Mouse (Mus musculus) left cerebral cortex, postnatal 25 days (tissue): ENCODE data around the gene Gm9639. TPM values are rescaled to one million over a fixed set of nuclear protein-coding genes. Genes with fewer than 3 reads are reported as not detected.
"Not testable (repeated sequence)": the region's sequence is repeated elsewhere in the genome, so short reads cannot be mapped to it uniquely, and the experiment has no call there.

ENCODE experiments used
- DNase-seq, 2 experiments: peaks; one replicate each; pipeline ENCODE4 v3.0.0; 2022; ENCODE audit warnings: low spot score in 2 of 2, mixed read lengths in 1 of 2
- intact Hi-C: fragments of 180-260 bp; cut with DNase I; formaldehyde crosslinking; loops from one replicate; pipeline ENCODE4 v1.15.1; 2025
- total RNA-seq, 2 experiments: library from RNA; stranded (reverse); gene quantifications; 2 replicates each; pipeline ENCODE4 v1.2.3; 2021

Gene Gm9639
- not detected for total RNA-seq

GRCm38 (mm10) chr10:77794976-77795375 lies at the start of gene Gm9639:
Gm9639 (minus strand) TSS chr10:77795076.
- no peak for DNase-seq
- intact Hi-C loops = no loop called here

- no peak for DNase-seq
- intact Hi-C loops = no loop called here
Measured at GRCm38 (mm10) chr10:77839006-77839405, 44.1 kb upstream of the Gm9639 start.

GRCm38 (mm10) chr10:77835647-77836046 lies 40.8 kb upstream of the Gm9639 start, which contains the start of gene Krtap10-10:
Krtap10-10 (plus strand) TSS chr10:77835947.
- peak in 1 of 2 experiments; percentile 37 for DNase-seq
- intact Hi-C loops = no loop called here

- no peak for DNase-seq
- intact Hi-C loops = no loop called here
Measured at GRCm38 (mm10) chr10:77826951-77827350, 32.1 kb upstream of the Gm9639 start, which contains the start of gene Krtap10-4. Krtap10-4 (minus strand) TSS chr10:77827095.

- intact Hi-C loops = no loop called here
- no peak for DNase-seq
Measured at GRCm38 (mm10) chr10:77819203-77819602, 24.3 kb upstream of the Gm9639 start.

GRCm38 (mm10) chr10:77818523-77818922 lies 23.6 kb upstream of the Gm9639 start:
- intact Hi-C loops = no loop called here
- DNase-seq = no peak

GRCm38 (mm10) chr10:77815514-77815913 lies 20.6 kb upstream of the Gm9639 start:
- intact Hi-C loops = no loop called here
- DNase-seq = no peak

- no peak for DNase-seq
- intact Hi-C loops = no loop called here
Measured at GRCm38 (mm10) chr10:77814382-77814781, 19.5 kb upstream of the Gm9639 start, which contains the start of gene Gm2696. Gm2696 (plus strand) TSS chr10:77814682.

GRCm38 (mm10) chr10:77811743-77812142 lies 16.9 kb upstream of the Gm9639 start, which contains the start of gene Gm9507:
Gm9507 (minus strand) TSS chr10:77811843.
- intact Hi-C loops = no loop called here

GRCm38 (mm10) chr10:77804095-77804494 lies 9.2 kb upstream of the Gm9639 start:
- intact Hi-C loops = no loop called here
- DNase-seq = no peak

More at GRCm38 (mm10) chr10:77811743-77812142, 16.9 kb upstream of the Gm9639 start, which contains the start of gene Gm9507:
- DNase-seq = no peak

GRCm38 (mm10) chr10:77798921-77799508 lies 4.1 kb upstream of the Gm9639 start, which contains the start of gene Gm19668:
Gm19668 (minus strand) TSS chr10:77799133.
- intact Hi-C loops = no loop called here

GRCm38 (mm10) chr10:77798164-77798920 lies 3.5 kb upstream of the Gm9639 start:
- intact Hi-C loops, DNase-seq: not testable (repeated sequence)

More at GRCm38 (mm10) chr10:77798921-77799508, 4.1 kb upstream of the Gm9639 start, which contains the start of gene Gm19668:
- no peak for DNase-seq

- intact Hi-C loops = no loop called here
- no peak for DNase-seq
Measured at GRCm38 (mm10) chr10:77797677-77798076, 2.8 kb upstream of the Gm9639 start.

GRCm38 (mm10) chr10:77788621-77789020 lies 6.3 kb downstream of the Gm9639 start:
- no peak for DNase-seq
- intact Hi-C loops = no loop called here

GRCm38 (mm10) chr10:77787876-77788275 lies 7.0 kb downstream of the Gm9639 start, which contains the start of gene Gm7137:
Gm7137 (minus strand) TSS chr10:77788200.
- intact Hi-C loops = not testable (repeated sequence)
- DNase-seq = peak in 1 of 2 experiments; percentile 46

- DNase-seq, intact Hi-C loops: not testable (repeated sequence)
Measured at GRCm38 (mm10) chr10:77783396-77783795, 11.5 kb downstream of the Gm9639 start.

- DNase-seq, intact Hi-C loops: not testable (repeated sequence)
Measured at GRCm38 (mm10) chr10:77782442-77782841, 12.4 kb downstream of the Gm9639 start, which contains the start of gene Gm3250. Gm3250 (minus strand) TSS chr10:77782542.

GRCm38 (mm10) chr10:77776844-77777243 lies 18.0 kb downstream of the Gm9639 start, which contains the start of gene Gm7138:
Gm7138 (minus strand) TSS chr10:77776944.
- intact Hi-C loops, DNase-seq: not testable (repeated sequence)

GRCm38 (mm10) chr10:77772142-77772541 lies 22.7 kb downstream of the Gm9639 start:
- DNase-seq, intact Hi-C loops: not testable (repeated sequence)

- DNase-seq, intact Hi-C loops: not testable (repeated sequence)
Measured at GRCm38 (mm10) chr10:77771225-77771624, 23.7 kb downstream of the Gm9639 start, which contains the start of gene Gm3238. Gm3238 (minus strand) TSS chr10:77771325.
